Mouse (Mus musculus) left cerebral cortex, adult 8-10 months (tissue): ENCODE results near the gene Ppp2r5a. TPM values are rescaled to one million over a fixed set of nuclear protein-coding genes. Genes with fewer than 3 reads are reported as not detected.

Experiments
- DNase-seq, 2 experiments: peaks; one replicate each; pipeline ENCODE4 v3.0.0; 2022; ENCODE audit warnings: low spot score in 2 of 2
- total RNA-seq, 4 experiments: library from RNA; stranded (reverse); gene quantifications; 2 replicates each; pipeline ENCODE4 v1.2.4; 2022

Gene Ppp2r5a
- total RNA-seq, 4 experiments from 2014 or later = 73.1 to 84.9 (median 78.6) TPM

- DNase-seq = no peak
These were observed 75.0 kb downstream of the Ppp2r5a start for GRCm38 (mm10) chr1:191328019-191328441.

- no peak for DNase-seq
These were observed 75.8 kb downstream of the Ppp2r5a start for GRCm38 (mm10) chr1:191327258-191327657.

GRCm38 (mm10) chr1:191326233-191326882 lies 76.7 kb downstream of the Ppp2r5a start:
- DNase-seq = no peak

- peak; percentile 88 to 90 for DNase-seq
These were observed 77.3 kb downstream of the Ppp2r5a start, which contains the start of gene Tmem206 for GRCm38 (mm10) chr1:191325726-191326232. Gene Tmem206, plus strand, starts transcription at chr1:191325912.

GRCm38 (mm10) chr1:191324733-191325590 lies 78.1 kb downstream of the Ppp2r5a start:
- DNase-seq = no peak

GRCm38 (mm10) chr1:191323381-191323780 lies 79.7 kb downstream of the Ppp2r5a start:
- no peak for DNase-seq

GRCm38 (mm10) chr1:191318686-191319085 lies 84.4 kb downstream of the Ppp2r5a start:
- DNase-seq = no peak

GRCm38 (mm10) chr1:191317591-191318196 lies 85.4 kb downstream of the Ppp2r5a start, which contains the start of gene Nenf:
Gene Nenf, minus strand, starts transcription at chr1:191318194.
- DNase-seq = peak; percentile 66 to 70

- no peak for DNase-seq
These were observed 86.3 kb downstream of the Ppp2r5a start for GRCm38 (mm10) chr1:191316818-191317217.

GRCm38 (mm10) chr1:191313926-191314325 lies 89.1 kb downstream of the Ppp2r5a start:
- DNase-seq = no peak

GRCm38 (mm10) chr1:191313158-191313557 lies 89.9 kb downstream of the Ppp2r5a start:
- DNase-seq = no peak

- peak; percentile 62 to 79 for DNase-seq
These were observed 90.5 kb downstream of the Ppp2r5a start for GRCm38 (mm10) chr1:191312513-191312941.

GRCm38 (mm10) chr1:191311296-191311898 lies 91.7 kb downstream of the Ppp2r5a start:
- DNase-seq = no peak

GRCm38 (mm10) chr1:191307766-191308455 lies 95.2 kb downstream of the Ppp2r5a start:
- DNase-seq = no peak

GRCm38 (mm10) chr1:191306316-191306715 lies 96.8 kb downstream of the Ppp2r5a start:
- no peak for DNase-seq

- DNase-seq = no peak
These were observed 97.5 kb downstream of the Ppp2r5a start for GRCm38 (mm10) chr1:191305610-191306009.

GRCm38 (mm10) chr1:191304216-191304615 lies 98.9 kb downstream of the Ppp2r5a start:
- DNase-seq = no peak

GRCm38 (mm10) chr1:191303736-191304135 lies 99.3 kb downstream of the Ppp2r5a start:
- no peak for DNase-seq
